Mouse (Mus musculus) adrenal gland, postnatal 14 days (tissue): ENCODE measurements at regions not wholly inside any gene's neighbourhood (a gene's known extent, or its start where the extent isn't known, plus 50 kb on each side); places are given as distances from the start of the nearest gene placed in this dataset.

Source experiments
- DNase-seq: peaks from one replicate; pipeline ENCODE4 v3.0.0; 2021; ENCODE audit warnings: mixed read lengths

- DNase-seq, result no peak
These were observed 1196.2 kb upstream of the A1bg start for GRCm38 (mm10) chr15:62118997-62119396.

GRCm38 (mm10) chr15:62116184-62116583 is 1193.4 kb upstream of the A1bg start:
- DNase-seq, result no peak

GRCm38 (mm10) chr15:62114815-62115214 is 1192.0 kb upstream of the A1bg start:
- DNase-seq, result no peak

GRCm38 (mm10) chr15:62112151-62112550 is 1189.3 kb upstream of the A1bg start:
- DNase-seq, result no peak

- DNase-seq, result no peak
These were observed 1185.2 kb upstream of the A1bg start for GRCm38 (mm10) chr15:62107976-62108375.

- DNase-seq, result peak; percentile 92
These were observed 1183.7 kb upstream of the A1bg start for GRCm38 (mm10) chr15:62106518-62106975.

GRCm38 (mm10) chr15:62105483-62105882 is 1182.7 kb upstream of the A1bg start:
- no peak for DNase-seq

- DNase-seq, result peak; percentile 53
These were observed 1181.8 kb upstream of the A1bg start for GRCm38 (mm10) chr15:62104653-62105052.

GRCm38 (mm10) chr15:62099683-62100082 is 1176.9 kb upstream of the A1bg start:
- DNase-seq, result no peak

GRCm38 (mm10) chr15:62098791-62099660 is 1176.2 kb upstream of the A1bg start:
- DNase-seq, result peak; percentile 67

- no peak for DNase-seq
These were observed 1174.0 kb upstream of the A1bg start for GRCm38 (mm10) chr15:62096778-62097177.

- DNase-seq, result no peak
These were observed 1172.4 kb upstream of the A1bg start for GRCm38 (mm10) chr15:62095198-62095597.

- no peak for DNase-seq
These were observed 1170.9 kb upstream of the A1bg start for GRCm38 (mm10) chr15:62093672-62094071.

GRCm38 (mm10) chr15:62092671-62093185 is 1169.9 kb upstream of the A1bg start:
- DNase-seq, result peak; percentile 48

GRCm38 (mm10) chr15:62091746-62092659 is 1169.2 kb upstream of the A1bg start:
- DNase-seq, result no peak

- no peak for DNase-seq
These were observed 1168.3 kb upstream of the A1bg start for GRCm38 (mm10) chr15:62091144-62091543.

GRCm38 (mm10) chr15:62088341-62088740 is 1165.5 kb upstream of the A1bg start:
- no peak for DNase-seq

GRCm38 (mm10) chr15:62087755-62088154 is 1164.9 kb upstream of the A1bg start:
- no peak for DNase-seq

- DNase-seq, result no peak
These were observed 1163.2 kb upstream of the A1bg start for GRCm38 (mm10) chr15:62086037-62086436.

- no peak for DNase-seq
These were observed 1160.5 kb upstream of the A1bg start for GRCm38 (mm10) chr15:62083347-62083746.

GRCm38 (mm10) chr15:62082539-62082938 is 1159.7 kb upstream of the A1bg start:
- DNase-seq, result no peak
